Mouse (Mus musculus) neural tube, postnatal 0 days (tissue): ENCODE measurements around the gene Lce1m. TPM values are rescaled to one million over a fixed set of nuclear protein-coding genes. Genes with fewer than 3 reads are reported as not detected.

ENCODE experiments used
- polyA plus RNA-seq: library from polyadenylated mRNA; unstranded; fragments of >200 nt; fragmentation: Nextera tagmentation; extraction: Ambion mirVana; gene quantifications from 2 replicates; pipeline ENCODE4 v1.2.1, GENCODE M21; 2015

The Lce1m gene
- not detected in 2 replicates for polyA plus RNA-seq

DNA sequence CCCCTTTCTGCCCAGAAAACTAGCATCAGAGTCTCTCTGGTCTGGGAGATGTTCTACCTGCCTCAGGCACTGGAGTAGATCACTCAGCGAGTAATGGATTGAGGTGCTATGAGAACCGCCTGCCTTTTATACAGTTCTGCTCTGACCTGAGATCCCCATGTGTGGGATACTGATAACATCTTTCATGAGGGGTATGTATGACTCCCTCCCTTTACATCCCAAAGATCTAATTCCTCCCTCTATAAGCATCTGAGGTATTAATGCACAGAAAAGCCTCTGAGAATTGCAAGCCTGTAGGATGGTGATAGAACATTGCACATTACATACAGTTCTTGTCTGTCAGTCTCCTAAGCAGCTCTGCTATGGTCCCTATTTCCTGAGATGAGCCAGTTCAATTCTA lies at the start of gene Lce1m:
Gene Lce1m (minus strand): TSS at position 101 of the 400 bp plus-strand sequence.

GRCm38 (mm10) chr3:93068523-93068922 lies 49.7 kb upstream of the Lce1m start, which contains the start of gene Gm4858:
Gm4858 (plus strand) TSS chr3:93068823.

GRCm38 (mm10) chr3:93015460-93016104 lies 3.3 kb downstream of the Lce1m start, which contains the start of gene Crct1:
Crct1 (minus strand) TSS chr3:93015687.

DNA sequence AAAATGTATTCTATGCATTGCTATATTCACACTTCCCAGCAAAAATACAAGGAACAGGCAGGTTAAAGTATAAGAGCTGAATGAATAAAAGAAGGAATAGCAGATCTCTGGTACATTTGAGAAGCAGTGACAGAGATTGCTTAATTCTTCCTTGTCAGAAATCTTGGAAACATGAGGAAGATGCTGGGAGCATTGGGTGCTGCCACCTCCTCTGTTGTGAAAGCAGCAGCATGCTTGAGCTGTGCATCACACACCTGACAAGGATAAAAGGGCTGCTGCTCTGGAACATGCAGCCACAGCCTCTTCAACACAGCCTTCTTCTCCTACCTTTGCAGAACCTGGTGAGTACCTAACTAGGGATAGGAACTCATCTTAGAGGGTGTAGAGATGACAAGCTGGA lies 26.9 kb downstream of the Lce1m start, which contains the start of gene Lce3f:
Gene Lce3f (plus strand): TSS at position 301 of the 400 bp plus-strand sequence.

Other genes starting within 250 kb of the Lce1m start
- gene Lce1i, start 240.2 kb downstream of the Lce1m start, polyA plus RNA-seq, result not detected in 2 replicates
- not detected in 2 replicates for gene Lce1j, start 228.5 kb downstream of the Lce1m start, polyA plus RNA-seq
- gene Lce1k, start 211.2 kb downstream of the Lce1m start, polyA plus RNA-seq, result not detected in 2 replicates
- not detected in 2 replicates for gene Kprp, start 191.8 kb downstream of the Lce1m start, polyA plus RNA-seq
- not detected in 2 replicates for gene Lce1l, start 167.8 kb downstream of the Lce1m start, polyA plus RNA-seq
- gene 2310050C09Rik, start 148.8 kb downstream of the Lce1m start, polyA plus RNA-seq, result not detected in 2 replicates
- gene Lce3a, start 92.8 kb downstream of the Lce1m start, polyA plus RNA-seq, result not detected in 2 replicates
- not detected in 2 replicates for gene Lce3b, start 86.1 kb downstream of the Lce1m start, polyA plus RNA-seq
- not detected in 2 replicates for gene Lce3c, start 74.6 kb downstream of the Lce1m start, polyA plus RNA-seq
- not detected in 2 replicates for gene Lce3d, start 61.7 kb downstream of the Lce1m start, polyA plus RNA-seq
- not detected in 2 replicates for gene Lce3e, start 52.0 kb downstream of the Lce1m start, polyA plus RNA-seq
- gene Lce3f, start 26.8 kb downstream of the Lce1m start, polyA plus RNA-seq, result not detected in 2 replicates
- 0.79 and 0.97 TPM in 2 replicates for gene Crct1, start 3.4 kb downstream of the Lce1m start, polyA plus RNA-seq
- not detected in 2 replicates for gene Gm4858, start 49.8 kb upstream of the Lce1m start, polyA plus RNA-seq
- gene Crnn, start 125.7 kb upstream of the Lce1m start, polyA plus RNA-seq, result not detected in 2 replicates
- not detected in 2 replicates for gene Flg2, start 178.2 kb upstream of the Lce1m start, polyA plus RNA-seq